Mouse (Mus musculus) heart, embryonic 14.5 days (tissue): Measurements from ENCODE around the gene Lrch3. TPM values are rescaled to one million over a fixed set of nuclear protein-coding genes. Genes with fewer than 3 reads are reported as not detected.

Experiments used
- ATAC-seq: fragments of 200-750 bp; cut with Nextera tagmentation; 2 replicates; pipeline ENCODE4 v1.8.0; 2017; ENCODE audit warnings: low read depth, moderate TSS enrichment; ENCODE audit not compliant: insufficient number of reproducible peaks, insufficient read depth, low FRiP score
- H3K27ac ChIP-seq, 2 experiments: fragments of 200-500 bp in 1 of 2; fragments of 300-500 bp in 1 of 2; sonication (generic) in 1 of 2; replicated peaks in 1 of 2; 2 replicates each; pipeline ENCODE4 v1.5.1; 2012 to 2014; ENCODE audit warnings: low read depth in 2 of 2, low read length in 2 of 2, control low read depth in 1 of 2, mild to moderate bottlenecking in 1 of 2, mixed read lengths in 1 of 2; ENCODE audit not compliant: control insufficient read depth in 1 of 2, insufficient read depth in 1 of 2
- H3K27me3 ChIP-seq: fragments of 300-500 bp; sonication (generic); 2 replicates; pipeline ENCODE4 v1.6.1; 2014; ENCODE audit warnings: mild to moderate bottlenecking, low read length, control low read depth; ENCODE audit not compliant: control insufficient read depth, insufficient read depth
- H3K36me3 ChIP-seq: fragments of 300-500 bp; sonication (generic); 2 replicates; pipeline ENCODE4 v1.6.1; 2014; ENCODE audit warnings: mild to moderate bottlenecking, control low read depth, low read length, mixed read lengths; ENCODE audit not compliant: control insufficient read depth, insufficient read depth
- H3K4me1 ChIP-seq, 2 experiments: fragments of 200-500 bp in 1 of 2; fragments of 300-500 bp in 1 of 2; sonication (generic) in 1 of 2; 2 replicates each; pipeline ENCODE4 v1.6.1; 2012 to 2014; ENCODE audit warnings: low read length in 2 of 2, control low read depth in 1 of 2, mixed read lengths in 1 of 2; ENCODE audit not compliant: control insufficient read depth in 2 of 2, insufficient read depth in 2 of 2
- H3K4me2 ChIP-seq: fragments of 300-500 bp; sonication (generic); 2 replicates; pipeline ENCODE4 v1.6.1; 2014; ENCODE audit warnings: mild to moderate bottlenecking, low read length
- H3K4me3 ChIP-seq, 2 experiments: fragments of 200-500 bp in 1 of 2; fragments of 300-500 bp in 1 of 2; sonication (generic) in 1 of 2; 2 replicates each; pipeline ENCODE4 v1.5.1; 2012 to 2014; ENCODE audit warnings: low read length in 2 of 2, mild to moderate bottlenecking in 2 of 2, control low read depth in 1 of 2, low read depth in 1 of 2, moderate library complexity in 1 of 2; ENCODE audit not compliant: control insufficient read depth in 1 of 2, insufficient read depth in 1 of 2
- H3K9ac ChIP-seq: fragments of 300-500 bp; sonication (generic); 2 replicates; pipeline ENCODE4 v1.6.1; 2014; ENCODE audit warnings: mild to moderate bottlenecking, low read length
- H3K9me3 ChIP-seq: fragments of 300-500 bp; sonication (generic); 2 replicates; pipeline ENCODE4 v1.6.1; 2016; ENCODE audit warnings: low read length, control low read depth; ENCODE audit not compliant: control insufficient read depth
- WGBS: fragments of 180-500 bp; shearing (Covaris S2); extraction: QIAGEN DNeasy Blood & Tissue Kit; methylation state at CpG from one replicate; pipeline ENCODE4 v1.1.7; 2014; 5-methylcytosine and 5-hydroxymethylcytosine counted together
- polyA plus RNA-seq: library from polyadenylated mRNA; unstranded; fragments of >200 nt; fragmentation: Nextera tagmentation; extraction: Ambion mirVana; gene quantifications from 2 replicates; pipeline ENCODE4 v1.2.1, GENCODE M21; 2014

Lrch3 gene
- polyA plus RNA-seq, 1 experiment from 2014 or later: 25.4 TPM

DNA sequence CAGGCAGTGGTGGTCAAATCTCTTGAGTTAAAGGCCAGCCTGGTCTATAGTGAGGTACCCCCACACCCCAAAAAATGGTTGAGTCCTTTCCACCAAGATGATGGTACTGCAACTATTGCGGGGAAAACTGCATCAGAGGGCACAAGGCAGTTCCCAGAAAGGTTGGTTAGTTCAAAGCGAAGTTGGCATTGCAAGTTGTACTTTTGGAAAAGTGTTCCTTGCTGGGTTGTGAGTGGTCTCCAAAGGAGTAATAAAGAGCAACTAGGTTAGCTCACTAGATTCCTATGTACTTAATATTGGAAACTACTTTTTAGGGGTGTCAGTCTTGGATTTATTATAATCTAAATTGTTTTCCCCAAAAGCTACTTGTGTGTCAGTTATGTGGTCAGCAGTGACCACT lies 147.0 kb downstream of the Lrch3 start:
- no peaks in the 10 kb centered on the region for H3K9me3 ChIP-seq
- no peak for ATAC-seq
- no peak overlapping the region for H3K4me2 ChIP-seq
- H3K4me1 ChIP-seq: peaks cover 9 to 29% of the 10 kb centered on the region in 2 experiments
- peaks cover 35% of the 10 kb centered on the region for H3K36me3 ChIP-seq
- H3K9ac ChIP-seq: no peak overlapping the region
- H3K27me3 ChIP-seq: no peaks in the 10 kb centered on the region
- no peak overlapping the region for H3K4me3 ChIP-seq
- WGBS: 74% methylated on average over 2 of the region's 2 CpGs
- no peak overlapping the region for H3K27ac ChIP-seq

DNA sequence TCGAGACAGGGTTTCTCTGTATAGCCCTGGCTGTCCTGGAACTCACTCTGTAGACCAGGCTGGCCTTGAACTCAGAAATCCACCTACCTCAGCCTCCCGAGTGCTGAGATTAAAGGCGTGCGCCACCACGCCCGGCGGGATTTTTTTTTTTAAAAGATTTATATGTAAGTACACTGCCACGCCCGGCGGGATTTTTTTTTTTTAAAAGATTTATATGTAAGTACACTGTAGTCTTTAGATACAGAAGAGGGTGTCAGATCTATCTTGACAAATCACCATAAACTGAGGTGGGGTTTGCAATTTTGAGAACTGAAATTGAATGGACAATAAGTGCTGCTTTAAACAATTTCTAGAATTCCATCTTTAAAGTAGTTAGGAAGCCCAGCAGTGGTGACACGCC lies 147.5 kb downstream of the Lrch3 start:
- Histone ChIP-seq H3K4me2 (peak overlapping the region; percentile 77), H3K4me3 (peak overlapping the region in 1 of 2 experiments; percentile 84; a peak in 2 of 4 replicates), H3K4me1 (peaks cover 9 to 29% of the 10 kb centered on the region in 2 experiments), H3K27ac (peak overlapping the region; percentile 86 to 97), H3K36me3 (peaks cover 37% of the 10 kb centered on the region), H3K9ac (peak overlapping the region; percentile 67), H3K27me3 (no peaks in the 10 kb centered on the region), H3K9me3 (no peaks in the 10 kb centered on the region)
- WGBS: 51% methylated on average over 11 of the region's 11 CpGs
- ATAC-seq: no peak

DNA sequence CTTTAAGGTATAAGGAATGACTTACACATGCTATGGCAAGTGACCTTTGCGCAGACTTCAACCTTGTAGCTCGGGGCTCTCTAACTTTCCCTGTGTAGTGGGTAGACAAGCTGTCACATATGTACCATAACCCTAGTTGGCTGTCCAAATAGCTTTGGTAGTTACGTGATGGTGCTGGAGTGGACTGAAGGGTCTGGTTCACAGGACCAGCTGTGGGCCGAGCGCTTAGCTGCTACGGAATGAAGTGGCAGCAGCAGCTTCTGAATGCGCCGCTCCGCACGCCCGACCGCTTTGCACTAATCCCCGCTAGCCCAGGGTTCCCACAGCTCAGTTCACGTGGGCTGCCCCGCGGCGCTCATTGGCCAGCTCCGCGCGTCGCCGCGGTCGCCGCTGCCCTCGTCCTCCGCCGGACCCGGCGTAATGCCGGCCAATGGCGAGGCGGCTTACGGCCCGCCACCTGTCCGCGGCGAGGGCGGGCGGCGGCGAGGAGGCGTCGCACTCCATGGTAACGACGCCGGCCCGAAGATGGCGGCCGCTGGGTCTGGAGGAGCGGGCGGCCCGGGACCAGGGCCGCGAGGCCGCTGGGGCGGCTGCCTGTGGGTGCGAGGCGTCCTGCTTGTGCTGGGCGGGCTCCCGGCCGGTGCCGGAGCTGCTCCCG lies 148.3 kb downstream of the Lrch3 start, which contains the start of gene Lmln:
Lmln (plus strand) TSS at position 498 of the 658 bp plus-strand sequence.
- peak within 1 kb of the TSS; percentile 86 to 97 for H3K27ac ChIP-seq
- peak; percentile 95 for ATAC-seq
- H3K9me3 ChIP-seq: no peaks in the 10 kb centered on the region
- peak within 1 kb of the TSS; percentile 77 for H3K4me2 ChIP-seq
- peak within 1 kb of the TSS; percentile 81 for H3K9ac ChIP-seq
- no peaks in the 10 kb centered on the region for H3K27me3 ChIP-seq
- H3K36me3 ChIP-seq: peaks cover 45% of the 10 kb centered on the region
- H3K4me3 ChIP-seq: peak within 1 kb of the TSS; percentile 84 to 97
- peaks cover 9 to 29% of the 10 kb centered on the region in 2 experiments for H3K4me1 ChIP-seq
- 0% methylated on average over 63 of the region's 64 CpGs for WGBS

DNA sequence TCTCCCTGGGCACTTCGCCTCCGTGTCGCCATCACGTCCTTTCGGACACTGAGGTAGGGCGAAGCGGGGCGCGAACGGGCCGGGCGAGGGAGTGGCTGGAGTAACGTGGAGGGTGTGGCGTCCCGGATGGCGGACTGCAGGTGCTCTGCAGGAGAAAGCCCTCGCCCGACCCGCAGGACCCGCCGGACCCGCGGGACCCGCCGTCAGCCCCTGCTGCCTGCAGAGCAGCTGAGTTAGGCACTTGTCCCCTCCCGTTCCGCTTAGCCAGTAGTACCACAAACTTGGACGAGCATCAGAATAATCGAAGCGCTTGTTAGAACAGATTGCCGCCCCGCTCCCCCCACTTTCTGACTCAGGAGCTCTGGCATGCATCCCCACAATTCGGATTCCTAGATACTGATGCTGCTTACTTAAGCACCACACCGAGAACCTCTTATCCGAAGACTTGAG lies 148.8 kb downstream of the Lrch3 start:
- peaks cover 9 to 29% of the 10 kb centered on the region in 2 experiments for H3K4me1 ChIP-seq
- peak; percentile 66 for ATAC-seq
- H3K9ac ChIP-seq: peak overlapping the region; percentile 81
- under 1% methylated on average over 35 of the region's 35 CpGs for WGBS
- peak overlapping the region; percentile 77 for H3K4me2 ChIP-seq
- H3K27ac ChIP-seq: peak overlapping the region; percentile 80 to 86
- H3K9me3 ChIP-seq: no peaks in the 10 kb centered on the region
- H3K36me3 ChIP-seq: peaks cover 44% of the 10 kb centered on the region
- no peaks in the 10 kb centered on the region for H3K27me3 ChIP-seq
- H3K4me3 ChIP-seq: peak overlapping the region; percentile 84 to 97

DNA sequence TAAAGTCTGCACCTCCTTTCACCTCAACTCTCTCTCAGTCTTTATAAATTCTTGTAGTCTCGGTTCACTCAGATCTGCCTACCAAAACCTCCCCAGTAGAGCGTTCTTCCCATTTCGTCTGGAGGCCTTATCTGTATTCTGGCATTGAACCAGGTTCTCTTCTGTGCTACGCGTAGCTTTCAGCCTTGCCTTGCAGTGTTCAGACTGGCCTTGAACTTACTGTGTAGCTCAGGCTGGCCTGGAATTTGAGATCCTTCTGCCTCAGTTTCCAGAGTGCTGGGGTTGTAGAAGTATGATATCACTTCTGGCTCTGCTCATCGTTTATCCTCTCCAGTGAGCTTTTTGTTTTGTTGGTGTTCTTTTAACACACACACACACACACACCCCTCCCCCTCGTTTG lies 149.4 kb downstream of the Lrch3 start:
- peaks cover 42% of the 10 kb centered on the region for H3K36me3 ChIP-seq
- H3K4me3 ChIP-seq: peak overlapping the region; percentile 84 to 97; a peak in 3 of 4 replicates
- H3K27me3 ChIP-seq: no peaks in the 10 kb centered on the region
- H3K4me2 ChIP-seq: peak overlapping the region; percentile 77
- H3K9ac ChIP-seq: peak overlapping the region; percentile 81
- H3K27ac ChIP-seq: peak overlapping the region; percentile 80 to 86; a peak in 3 of 4 replicates
- H3K4me1 ChIP-seq: peaks cover 6 to 23% of the 10 kb centered on the region in 2 experiments
- H3K9me3 ChIP-seq: no peaks in the 10 kb centered on the region
- WGBS: 14% methylated on average over 7 of the region's 7 CpGs
- ATAC-seq: no peak

DNA sequence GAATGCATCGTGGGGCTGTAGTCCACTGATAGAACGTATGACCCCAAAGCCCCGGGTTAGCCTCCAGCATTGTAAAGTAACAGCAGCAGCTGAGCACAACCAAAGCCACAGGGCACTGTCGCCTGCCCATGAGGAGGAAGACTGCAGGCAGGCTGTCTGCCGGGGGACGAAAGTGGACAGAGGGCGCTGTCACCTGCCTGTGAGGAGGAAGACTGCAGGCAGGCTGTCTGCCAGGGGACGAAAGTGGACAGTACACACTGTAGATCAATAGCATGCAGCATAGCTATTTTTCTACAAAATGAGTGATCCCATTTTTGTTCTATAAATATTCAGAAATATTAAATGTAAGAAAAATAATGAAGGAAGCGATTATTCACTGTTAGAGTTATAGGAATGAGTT lies 150.7 kb downstream of the Lrch3 start:
- H3K9me3 ChIP-seq: no peaks in the 10 kb centered on the region
- peaks cover 38% of the 10 kb centered on the region for H3K36me3 ChIP-seq
- 69% methylated on average over 9 of the region's 9 CpGs for WGBS
- H3K27me3 ChIP-seq: no peaks in the 10 kb centered on the region
- H3K4me3 ChIP-seq: no peak overlapping the region
- no peak for ATAC-seq
- H3K4me2 ChIP-seq: no peak overlapping the region
- no peak overlapping the region for H3K27ac ChIP-seq
- H3K9ac ChIP-seq: no peak overlapping the region
- peaks cover 6 to 14% of the 10 kb centered on the region in 2 experiments for H3K4me1 ChIP-seq
